Mouse (Mus musculus) spleen, postnatal 4 days (tissue): ENCODE data around the gene Stk11.

ENCODE experiments used
- DNase-seq, 2 experiments: peaks; one replicate each; pipeline ENCODE4 v3.0.0; 2022; ENCODE audit warnings: low spot score in 2 of 2

The Stk11 gene

GRCm38 (mm10) chr10:80170052-80170451 lies 54.4 kb downstream of the Stk11 start:
- DNase-seq = no peak

DNA sequence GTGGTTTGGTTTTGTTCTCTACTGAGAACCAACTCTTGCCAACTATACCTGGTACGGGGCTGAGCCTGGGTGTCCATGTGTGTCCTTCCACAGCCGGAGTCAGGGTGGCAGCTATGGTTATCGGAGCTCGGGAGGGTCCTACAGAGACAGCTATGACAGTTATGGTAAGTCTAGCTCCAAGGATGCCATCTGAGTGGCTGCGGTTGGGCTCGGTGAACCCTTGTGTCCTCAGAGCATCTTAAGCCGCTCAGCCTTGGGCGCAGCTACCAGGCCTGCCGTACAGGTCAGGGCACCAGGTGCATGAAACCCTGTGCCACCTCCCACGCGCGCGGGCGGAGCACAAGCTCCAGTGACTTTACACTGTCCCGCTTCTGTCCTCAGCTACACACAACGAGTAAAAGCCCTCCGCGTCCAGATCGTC lies 55.0 kb downstream of the Stk11 start:
- no peak for DNase-seq

DNA sequence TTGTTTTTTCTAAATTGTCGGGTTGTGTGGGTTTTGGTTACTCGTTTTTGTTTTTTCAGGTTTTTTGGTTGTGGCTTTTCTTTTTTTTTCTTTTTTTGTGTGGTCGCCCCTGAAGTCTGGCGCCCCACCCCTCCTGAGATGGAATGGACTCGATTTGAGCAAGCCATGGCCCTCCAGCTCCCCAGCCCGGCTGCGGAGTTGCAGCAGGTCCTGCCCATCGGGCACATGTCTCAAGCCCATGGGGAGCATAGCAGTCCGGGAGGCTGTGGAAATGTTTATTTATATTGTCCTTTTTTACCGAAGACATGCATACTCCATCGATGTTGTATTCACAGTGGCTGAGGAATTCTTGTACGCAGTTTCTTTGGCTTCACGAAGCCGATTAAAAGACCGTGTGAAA lies 55.6 kb downstream of the Stk11 start:
- no peak for DNase-seq

DNA sequence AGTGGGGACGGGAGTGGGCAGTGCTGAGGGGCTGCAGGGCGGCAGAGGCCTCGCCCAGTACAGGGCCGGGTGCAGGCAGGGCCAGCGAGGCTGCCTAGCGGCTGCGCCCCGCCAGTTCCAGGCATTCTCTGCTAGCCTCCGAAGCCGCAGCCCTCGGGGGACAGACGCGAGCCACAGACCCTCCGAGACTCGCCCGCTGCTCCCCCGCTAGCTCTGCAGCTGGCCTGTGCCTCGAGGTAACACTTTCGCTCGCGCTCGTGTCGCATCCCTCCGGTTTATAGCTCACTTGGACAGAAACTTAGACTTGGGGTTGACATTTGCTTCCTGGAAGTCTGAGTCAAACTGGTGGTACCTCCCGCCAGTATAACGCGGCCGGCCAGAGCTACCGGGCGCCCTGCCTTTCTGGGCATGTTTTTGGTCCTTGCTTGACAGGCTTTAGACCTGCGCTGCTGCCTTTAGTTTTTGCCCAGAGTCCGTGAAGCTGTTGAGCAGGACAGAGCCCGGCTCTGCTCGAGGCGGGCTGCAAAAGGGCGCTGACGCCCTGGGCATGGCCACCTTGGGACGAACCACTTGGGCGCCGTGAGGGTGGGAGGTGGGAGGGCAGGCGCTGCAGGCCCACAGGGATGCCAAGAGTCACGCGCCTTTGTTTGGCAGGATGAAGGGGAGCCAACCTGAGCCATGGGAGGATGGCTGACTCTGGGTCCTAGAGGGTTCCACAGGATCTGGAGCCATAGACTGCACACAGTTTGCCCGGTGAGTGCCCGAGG lies 56.3 kb downstream of the Stk11 start:
- DNase-seq = peak in 1 of 2 experiments; percentile 71

DNA sequence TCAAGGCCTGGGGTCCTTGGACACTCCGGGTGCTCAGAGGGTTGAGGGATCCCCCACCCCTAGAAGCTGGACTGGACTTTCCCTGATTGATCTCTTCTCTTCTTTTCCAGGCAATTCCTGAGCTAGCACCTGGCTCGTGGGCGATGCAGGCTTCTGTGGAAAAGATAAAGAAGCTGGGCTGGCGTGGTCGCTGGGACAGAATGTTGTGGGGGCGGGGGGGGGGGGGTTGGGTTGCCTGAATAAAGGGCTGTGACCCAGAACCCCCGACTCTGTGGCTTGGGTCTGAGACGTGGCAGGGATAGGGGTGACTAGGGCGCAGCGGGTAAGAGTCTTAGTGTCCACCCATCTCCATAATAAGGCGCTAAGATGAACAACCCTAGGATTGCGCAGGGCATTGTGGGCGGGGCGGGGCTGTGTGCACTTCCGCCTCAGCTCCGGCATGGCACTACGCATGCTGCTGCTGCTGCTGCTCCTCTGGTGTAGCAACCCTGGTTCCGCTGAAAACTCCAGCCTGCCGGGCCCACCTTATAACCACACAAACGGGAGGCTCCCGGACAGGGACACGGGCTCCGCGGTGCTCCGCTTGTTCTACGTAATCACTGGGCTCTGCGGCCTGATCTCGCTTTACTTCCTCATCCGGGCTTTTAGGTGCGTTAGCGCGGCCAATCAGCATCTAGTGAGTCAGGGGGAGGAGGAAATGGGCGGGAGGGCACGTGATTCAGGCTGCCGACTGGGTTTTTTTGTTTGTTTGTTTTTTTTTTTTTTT lies 57.1 kb downstream of the Stk11 start, which contains the start of gene 1600002K03Rik:
Gene 1600002K03Rik (plus strand): TSS at position 418 of the 766 bp plus-strand sequence.
- peak; percentile 83 to 91 for DNase-seq

GRCm38 (mm10) chr10:80173358-80173757 lies 57.8 kb downstream of the Stk11 start:
- DNase-seq = no peak

- DNase-seq = no peak
Observed at GRCm38 (mm10) chr10:80173955-80174640, 58.5 kb downstream of the Stk11 start.

DNA sequence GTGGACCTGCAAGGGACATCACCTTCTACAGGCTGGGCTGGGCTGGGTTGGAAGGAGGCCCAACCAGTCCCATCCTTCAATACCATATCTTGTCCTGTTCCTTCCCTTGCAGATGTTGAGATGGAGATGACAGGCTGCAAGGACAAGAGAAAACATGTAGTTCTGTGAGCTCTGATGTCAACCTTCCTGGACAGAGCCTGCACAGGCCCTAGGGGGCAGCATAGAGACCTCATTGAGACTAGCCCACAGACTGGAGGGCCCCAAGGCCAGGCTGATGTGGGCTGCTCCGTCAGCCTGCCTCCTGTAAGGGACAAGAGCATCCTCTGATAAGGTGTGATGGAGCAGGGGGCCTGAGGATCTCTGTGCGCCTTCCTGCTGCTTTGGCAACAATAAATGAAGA lies 59.1 kb downstream of the Stk11 start:
- peak in 1 of 2 experiments; percentile 78 for DNase-seq

- DNase-seq = no peak
Observed at GRCm38 (mm10) chr10:80175536-80176269, 60.1 kb downstream of the Stk11 start.

DNA sequence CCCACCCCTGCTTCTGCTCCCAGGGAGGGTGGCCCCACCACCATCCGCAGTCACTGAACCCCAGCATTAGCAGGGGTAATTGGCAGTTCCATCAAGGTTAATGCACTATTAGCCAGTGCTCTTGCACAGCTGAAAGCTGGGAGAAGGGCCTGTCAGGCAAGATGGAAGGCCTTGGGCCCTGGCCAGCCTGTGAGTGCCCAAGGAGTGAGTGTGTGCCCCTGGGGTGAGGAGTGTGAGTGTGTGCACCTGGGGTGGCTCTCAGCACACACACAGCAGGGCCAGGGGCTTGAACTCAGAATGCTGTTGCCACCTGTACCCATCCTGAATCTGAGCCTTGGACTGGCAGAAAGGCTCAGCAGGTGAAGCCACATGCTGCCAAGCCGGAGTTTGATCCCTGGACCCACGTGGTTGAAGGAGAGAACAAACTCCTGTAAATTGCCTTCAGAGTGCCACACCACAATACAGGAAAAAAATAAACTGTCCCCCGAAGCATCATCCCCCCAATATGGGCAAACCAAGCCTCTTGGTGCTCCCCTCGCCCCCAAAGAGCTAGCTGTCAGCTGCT lies 60.7 kb downstream of the Stk11 start:
- DNase-seq = no peak

DNA sequence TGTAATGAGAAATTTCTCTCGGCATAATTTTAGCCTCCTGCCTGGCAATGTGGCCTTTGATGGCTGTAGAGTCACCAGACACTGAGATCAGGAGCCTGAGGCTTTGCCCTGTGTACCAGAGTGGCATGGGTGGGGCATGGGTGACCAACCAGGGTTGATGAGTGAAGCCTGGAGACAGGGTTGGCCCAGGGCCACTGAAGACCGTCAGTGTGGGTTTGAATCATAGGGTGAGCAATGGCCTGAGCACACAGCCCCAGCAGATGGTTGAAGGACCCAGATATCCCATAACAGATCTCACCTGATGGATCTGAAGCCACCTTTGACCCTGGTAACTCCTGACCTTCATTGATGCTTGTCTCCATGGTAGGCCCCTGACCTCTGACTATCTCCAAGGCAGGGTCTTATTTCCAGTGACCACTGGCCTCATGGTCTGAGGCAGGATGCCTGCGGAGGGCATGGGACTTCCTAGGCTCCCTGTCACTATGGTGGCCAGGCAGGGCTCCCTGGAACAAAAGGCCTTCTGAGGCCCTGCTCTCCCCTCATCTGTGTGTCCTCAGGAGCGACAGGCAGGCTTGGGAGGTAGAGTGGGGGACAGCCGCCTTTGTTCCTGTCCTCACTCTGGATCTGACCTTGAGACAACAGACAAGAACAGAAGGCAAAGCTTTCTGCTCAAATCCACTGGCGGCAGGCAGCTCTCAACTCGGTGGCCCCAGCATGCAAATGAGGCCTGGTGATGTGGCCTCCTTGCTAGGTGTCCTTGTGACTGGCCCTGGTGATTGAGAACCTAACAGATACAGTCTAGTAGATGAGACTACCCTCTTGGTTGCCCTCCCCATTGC lies 62.1 kb downstream of the Stk11 start:
- DNase-seq = no peak

- DNase-seq = no peak
Observed at GRCm38 (mm10) chr10:80179068-80180051, 63.8 kb downstream of the Stk11 start, which contains the start of gene Efna2. Gene Efna2, plus strand, starts transcription at chr10:80179482.
